Mouse (Mus musculus) fat pad, adult 2 months (tissue): ENCODE measurements around the gene Dnmt3c.
A peak's percentile ranks its signal among the peaks of the same experiment; 100 is the strongest.
"Not testable (repeated sequence)": the region's sequence is repeated elsewhere in the genome, so short reads cannot be mapped to it uniquely, and the experiment has no call there.

Experiments
- DNase-seq: peaks from one replicate; pipeline ENCODE4 v3.0.0-alpha.2; 2011; ENCODE audit warnings: low read depth, low spot score; ENCODE audit errors: extremely low read depth

Gene Dnmt3c

GRCm38 (mm10) chr2:153717861-153718260 is 21.4 kb downstream of the Dnmt3c start:
- DNase-seq, result not testable (repeated sequence)

DNA sequence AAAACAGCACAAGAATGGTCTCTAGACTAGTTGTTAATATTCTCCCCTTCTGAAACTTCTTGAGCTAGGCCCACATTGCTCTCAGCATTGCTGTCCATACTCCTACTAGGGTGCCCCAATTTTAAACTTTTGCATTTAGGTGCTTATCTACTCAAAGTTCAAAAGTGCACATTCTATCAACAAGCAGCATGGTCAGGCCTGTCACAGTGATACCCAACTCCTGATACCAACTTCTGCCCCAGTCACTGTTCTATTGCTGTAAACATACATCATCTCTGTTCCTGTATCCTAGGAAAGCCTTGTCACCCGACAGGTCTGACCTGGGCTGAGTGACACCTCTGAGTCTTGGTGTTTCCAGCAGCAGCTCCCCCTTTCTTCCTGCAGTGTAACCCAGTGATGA is 26.6 kb downstream of the Dnmt3c start:
- no peak for DNase-seq

- no peak for DNase-seq
These were observed 28.0 kb downstream of the Dnmt3c start for GRCm38 (mm10) chr2:153724424-153724823.

DNA sequence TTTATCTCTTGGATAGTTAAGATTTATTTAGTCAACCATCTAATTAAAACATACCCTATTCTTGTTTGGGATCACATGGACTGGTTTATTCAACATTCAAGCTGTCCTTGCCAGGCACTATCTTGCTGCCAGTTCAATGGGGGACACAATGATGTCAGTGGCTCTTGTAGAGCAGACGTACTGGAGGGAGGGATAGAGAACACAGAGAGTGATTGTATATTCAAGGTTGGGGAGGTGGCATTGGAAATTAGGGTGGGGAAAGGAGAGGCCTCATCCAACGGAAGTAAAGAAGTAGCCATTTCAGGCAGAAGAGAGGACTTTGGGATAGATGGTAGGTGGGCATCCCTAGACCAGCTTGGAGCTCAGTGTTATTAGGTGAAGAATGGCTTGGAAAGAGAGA is 28.4 kb downstream of the Dnmt3c start:
- DNase-seq, result no peak

- DNase-seq, result no peak
These were observed 28.8 kb downstream of the Dnmt3c start for GRCm38 (mm10) chr2:153725291-153725690.

DNA sequence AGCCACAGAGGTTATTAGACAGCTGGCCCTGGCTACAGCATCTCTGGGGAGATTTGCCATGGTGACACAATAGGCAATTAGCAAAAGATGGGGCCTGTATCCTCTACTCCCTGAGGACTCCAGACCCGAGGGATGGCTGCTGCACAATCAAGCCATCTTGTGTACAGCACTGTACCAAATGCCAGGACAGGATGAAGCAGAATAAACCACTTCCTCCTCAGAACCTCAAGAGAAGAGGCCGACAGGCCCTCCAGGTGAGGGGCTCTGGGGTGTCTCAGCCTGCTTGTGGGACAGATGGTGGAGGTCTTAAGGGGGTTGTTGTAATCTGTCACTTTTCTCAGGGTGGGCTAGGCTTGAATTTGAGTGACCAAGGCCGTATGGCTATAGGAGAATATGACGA is 37.6 kb downstream of the Dnmt3c start:
- DNase-seq, result no peak

GRCm38 (mm10) chr2:153740500-153741436 is 44.3 kb downstream of the Dnmt3c start, which contains the start of gene Mapre1:
Gene Mapre1 (plus strand): TSS chr2:153741274.
- peak; percentile 71 for DNase-seq

DNA sequence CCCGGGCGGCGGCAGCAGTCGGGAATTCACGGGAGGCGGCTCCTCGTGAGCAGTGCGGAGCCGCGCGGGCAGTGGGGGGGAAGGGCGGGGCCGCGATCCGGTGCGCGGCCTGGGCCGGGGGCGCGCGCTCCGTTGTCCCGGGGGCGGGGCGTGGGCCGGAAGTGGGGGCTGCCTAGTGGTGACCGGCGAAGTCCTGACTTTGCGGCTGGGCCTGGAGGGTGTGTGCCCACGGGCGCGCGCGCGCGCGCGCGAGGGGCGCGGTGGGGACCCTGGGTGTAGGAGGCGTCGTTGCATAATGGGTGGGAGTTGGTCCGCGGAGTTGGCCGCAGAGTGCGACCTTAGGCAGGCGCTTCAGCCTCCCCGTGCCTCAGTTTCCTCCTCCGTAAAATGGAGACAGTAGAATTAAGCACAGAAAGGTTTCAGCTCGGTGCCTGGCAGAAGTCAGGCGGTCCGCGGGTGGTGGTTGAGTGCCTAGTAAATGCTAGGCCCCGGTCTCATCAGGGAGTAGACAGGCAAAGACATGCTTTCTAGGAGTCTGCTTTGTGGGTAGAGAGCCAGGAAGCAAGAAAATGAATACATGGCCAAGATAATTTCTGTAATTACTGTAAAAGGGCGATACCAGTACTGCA is 45.1 kb downstream of the Dnmt3c start:
- no peak for DNase-seq

DNA sequence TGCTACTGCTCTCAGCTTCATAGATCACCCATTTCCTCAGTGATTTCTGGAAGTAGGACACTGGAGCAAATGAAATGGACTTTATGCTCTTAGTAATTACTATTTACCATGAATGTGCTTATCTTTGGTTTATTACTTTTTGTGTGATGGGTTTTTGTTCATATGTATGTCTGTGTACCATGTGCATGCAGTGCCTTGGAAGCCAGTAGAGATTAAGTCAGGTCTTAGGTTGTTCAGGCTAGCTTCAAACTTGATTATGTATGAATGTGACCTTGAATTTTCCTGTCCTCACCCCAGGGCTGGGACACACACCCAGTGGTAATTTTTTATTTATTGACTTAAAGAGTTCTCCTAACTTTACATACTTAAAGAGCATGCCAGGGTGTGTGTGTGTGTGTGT is 51.5 kb downstream of the Dnmt3c start:
- no peak for DNase-seq

- no peak for DNase-seq
These were observed 53.9 kb downstream of the Dnmt3c start for GRCm38 (mm10) chr2:153750363-153750762.

GRCm38 (mm10) chr2:153762121-153762520 is 65.7 kb downstream of the Dnmt3c start:
- no peak for DNase-seq

- no peak for DNase-seq
These were observed 71.0 kb downstream of the Dnmt3c start for GRCm38 (mm10) chr2:153767484-153767883.

DNA sequence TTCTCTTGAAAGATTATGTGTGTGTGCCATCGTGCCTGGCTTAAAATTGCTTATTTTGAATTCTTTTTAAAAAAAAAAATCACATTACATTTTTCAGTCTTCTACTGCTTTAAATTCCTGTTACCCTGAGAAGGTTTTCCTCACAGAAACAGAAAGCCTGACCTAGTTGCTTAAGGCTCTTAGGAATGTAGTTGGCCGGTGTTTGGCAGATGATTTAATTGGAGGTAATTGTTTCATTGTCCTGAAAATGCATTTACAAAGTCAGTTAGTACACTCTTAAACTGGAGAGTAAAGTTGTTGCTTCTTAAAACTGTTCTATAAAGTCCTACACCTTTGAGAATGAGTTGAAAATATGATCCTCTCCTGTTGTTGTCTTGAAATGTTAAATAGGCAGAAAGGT is 72.4 kb downstream of the Dnmt3c start:
- DNase-seq, result no peak

- DNase-seq, result no peak
These were observed 76.5 kb downstream of the Dnmt3c start for GRCm38 (mm10) chr2:153772950-153773349.

- no peak for DNase-seq
These were observed 79.0 kb downstream of the Dnmt3c start for GRCm38 (mm10) chr2:153775472-153775871.

GRCm38 (mm10) chr2:153778638-153779362 is 82.3 kb downstream of the Dnmt3c start:
- no peak for DNase-seq
